Mouse (Mus musculus): ENCODE results near the gene Gif.

Gif gene

GRCm38 (mm10) chr19:11747298-11747697, at the start of gene Gif:
Gif (plus strand) TSS chr19:11747554.
- DNase-seq, result no peak

GRCm38 (mm10) chr19:11698342-11698741, 49.0 kb upstream of the Gif start:
- DNase-seq, result no peak

- DNase-seq, result no peak
These were observed 34.9 kb upstream of the Gif start for GRCm38 (mm10) chr19:11712451-11712850.

DNA sequence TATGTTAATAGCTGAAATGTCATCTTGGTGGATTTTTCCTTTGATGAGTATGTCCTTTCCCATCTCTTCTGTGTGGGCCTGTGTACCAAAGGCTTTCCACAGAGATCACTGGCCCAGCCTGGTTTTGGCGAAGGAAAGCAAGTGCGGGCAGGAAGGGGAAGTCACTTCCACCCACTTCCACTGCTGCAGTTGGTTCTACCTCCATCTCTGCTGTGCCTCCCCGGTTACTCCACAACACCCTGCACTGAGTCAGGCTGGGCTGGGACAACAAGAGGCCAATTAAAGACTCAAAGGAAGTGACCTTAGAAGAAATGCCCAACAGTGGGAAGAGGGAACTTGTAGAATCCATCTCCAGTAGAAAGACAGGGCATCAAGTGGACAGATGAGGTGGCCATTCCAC, 27.3 kb upstream of the Gif start:
- DNase-seq, result no peak

- no peak for DNase-seq
These were observed 23.5 kb upstream of the Gif start for GRCm38 (mm10) chr19:11723870-11724269.

DNA sequence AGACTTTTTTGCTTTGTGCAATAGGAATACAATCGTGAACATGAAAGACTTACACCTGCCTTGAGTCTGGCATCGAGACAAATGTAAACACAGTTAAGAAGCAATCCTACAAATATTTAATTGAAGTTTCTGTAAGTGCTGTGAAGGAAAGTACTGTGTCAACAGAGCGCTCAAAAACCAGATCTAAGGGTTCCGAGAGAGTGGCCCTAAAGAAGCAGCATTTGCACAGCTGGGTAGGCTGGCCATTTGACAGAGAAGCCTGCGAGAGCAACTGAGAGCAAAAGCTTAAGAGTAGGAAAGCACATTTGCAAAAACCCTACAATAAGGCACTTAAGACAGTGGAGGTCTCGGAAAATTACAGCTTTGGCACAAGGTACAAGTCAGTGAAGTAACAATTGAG, 23.1 kb upstream of the Gif start:
- DNase-seq, result no peak

DNA sequence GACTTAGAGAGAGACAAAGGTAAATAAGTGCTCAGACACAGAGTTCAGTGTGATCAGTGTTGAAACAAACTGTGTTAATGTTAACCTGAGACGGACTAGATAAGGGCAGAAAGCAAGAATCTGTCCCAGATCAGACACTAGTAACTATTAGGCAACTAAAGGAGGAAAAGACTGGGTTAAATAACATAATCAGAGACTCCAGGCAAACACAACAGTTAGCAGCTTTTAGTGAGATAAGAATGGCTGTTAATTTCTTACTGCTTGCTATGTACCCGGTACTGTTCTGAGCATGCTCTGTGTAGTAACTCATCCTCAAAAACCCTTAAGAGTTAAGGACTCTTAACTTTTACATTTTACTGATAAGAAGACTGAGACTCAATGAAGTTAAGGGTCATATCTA, 21.4 kb upstream of the Gif start:
- DNase-seq, result no peak

DNA sequence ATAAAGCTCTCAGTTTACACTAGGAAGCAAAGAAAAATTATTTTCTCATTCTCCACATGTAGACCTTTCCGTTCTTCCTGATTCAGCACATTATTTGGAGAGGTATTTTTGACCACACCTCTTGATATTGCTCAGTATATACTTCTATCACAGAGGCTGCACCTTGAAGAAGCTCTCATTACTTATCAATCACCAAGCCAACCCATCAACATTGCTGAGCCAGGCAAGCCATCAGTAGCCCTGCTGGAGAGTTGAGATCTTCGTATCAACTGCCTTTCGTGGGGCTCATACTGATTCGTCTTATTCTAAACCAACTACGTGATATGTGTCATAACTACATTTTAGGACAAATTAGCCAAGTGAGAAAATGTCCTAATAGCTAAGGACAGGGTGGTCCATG, 20.1 kb upstream of the Gif start:
- DNase-seq, result no peak

- no peak for DNase-seq
These were observed 17.1 kb upstream of the Gif start for GRCm38 (mm10) chr19:11730278-11730677.

DNA sequence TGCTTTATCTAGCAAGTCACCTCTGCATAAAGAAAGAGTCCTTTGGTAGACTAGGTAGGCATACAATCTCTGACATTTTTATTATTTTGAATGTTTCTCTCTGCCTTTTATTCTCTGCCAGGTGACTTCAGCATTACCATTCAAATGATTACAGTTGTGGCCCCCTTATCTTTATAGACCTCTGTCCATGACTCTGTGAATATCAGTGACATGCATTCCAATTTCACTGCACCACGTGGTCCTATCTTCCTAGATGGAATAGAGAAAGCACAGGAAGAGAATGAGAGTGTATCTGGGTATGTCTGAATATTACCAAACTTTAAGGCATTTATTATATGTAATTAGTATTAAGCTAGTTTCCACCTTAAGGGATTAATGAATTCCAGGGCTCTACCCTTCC, 10.9 kb upstream of the Gif start:
- DNase-seq, result no peak

- no peak for DNase-seq
These were observed 1.7 kb upstream of the Gif start for GRCm38 (mm10) chr19:11745680-11746079.

GRCm38 (mm10) chr19:11765059-11765458, 17.7 kb downstream of the Gif start:
- no peak for DNase-seq

DNA sequence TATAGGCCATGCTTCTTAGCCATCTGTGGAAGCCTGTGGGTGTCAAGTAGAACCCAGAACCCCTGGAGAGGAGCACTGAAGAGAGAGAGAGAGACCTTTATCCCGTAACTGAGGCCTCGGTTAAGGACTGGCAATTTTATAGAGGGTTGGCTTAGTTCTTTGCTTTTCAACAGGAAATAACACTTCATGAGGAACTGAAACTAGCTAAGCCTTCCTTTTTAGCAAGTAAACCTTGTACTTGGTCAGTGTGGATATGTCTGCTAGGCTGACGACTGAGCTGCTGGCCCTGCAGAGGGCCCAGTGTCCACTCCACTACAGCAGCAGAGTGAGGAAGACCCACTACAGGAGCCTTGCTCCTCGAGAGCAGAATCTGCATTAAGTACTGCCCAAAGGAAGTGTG, 19.1 kb downstream of the Gif start:
- DNase-seq, result no peak

- DNase-seq, result peak; percentile 61
These were observed 20.8 kb downstream of the Gif start for GRCm38 (mm10) chr19:11768163-11768562.

DNA sequence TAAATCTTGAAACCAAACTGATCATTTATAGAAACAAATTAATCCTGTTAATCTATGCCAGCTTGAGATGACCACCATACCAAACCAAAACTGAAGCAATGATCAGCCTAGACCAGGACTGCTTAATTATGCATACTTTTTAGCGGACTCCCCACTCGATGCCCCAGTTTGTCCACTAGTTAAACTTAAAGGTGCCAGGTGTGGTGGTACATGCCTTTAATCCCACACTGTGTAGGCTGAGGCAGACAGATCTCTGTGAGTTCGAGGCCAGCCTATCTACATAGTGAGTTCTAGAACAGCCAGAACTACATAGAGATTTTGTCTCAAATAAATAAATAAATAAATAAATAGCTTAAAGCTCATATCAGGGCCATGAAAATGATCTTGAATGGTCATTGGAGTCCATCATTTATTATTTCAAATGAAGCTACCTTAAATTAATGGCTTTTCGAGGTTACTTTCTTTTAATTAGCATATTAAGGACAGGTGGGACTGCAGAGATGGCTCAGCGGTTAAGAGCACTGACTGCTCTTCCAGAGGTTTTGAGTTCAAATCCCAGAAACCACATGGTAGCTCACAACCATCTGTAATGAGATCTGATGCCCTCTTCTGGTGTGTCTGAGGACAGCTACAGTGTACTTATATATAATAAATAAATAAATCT, 22.0 kb downstream of the Gif start:
- DNase-seq, result no peak

DNA sequence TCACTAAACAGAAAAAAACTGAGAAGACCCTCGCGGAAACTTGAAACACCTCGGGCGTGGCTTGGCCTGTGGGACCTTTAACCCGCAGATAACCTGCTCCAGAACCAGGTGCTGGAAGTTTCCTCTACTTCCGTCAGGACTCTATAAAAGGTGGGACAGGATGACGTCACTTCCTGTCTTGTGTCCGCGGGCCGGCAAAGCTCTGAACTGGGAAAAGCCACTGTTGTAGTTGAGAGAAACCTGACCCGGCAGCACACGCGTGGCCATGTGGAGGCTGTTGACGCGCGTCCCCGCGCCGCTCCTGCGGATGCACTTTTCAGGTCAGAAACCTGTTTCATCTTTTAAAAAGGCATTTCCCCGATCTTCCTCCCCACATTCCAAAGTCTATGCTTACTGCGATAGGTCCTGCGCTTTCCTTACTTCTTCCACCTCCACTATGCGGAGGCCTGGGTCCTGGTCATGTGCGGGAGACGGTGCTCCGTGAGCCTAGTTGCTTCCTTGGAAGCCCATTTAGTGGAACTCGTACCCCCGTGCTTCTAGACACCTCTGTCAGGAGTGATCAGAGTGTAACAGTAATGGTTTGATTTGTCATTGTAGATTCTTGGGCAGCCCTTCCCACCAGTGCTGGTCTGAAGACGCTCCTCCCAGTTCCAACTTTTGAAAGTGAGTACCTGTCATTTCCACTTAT, 23.0 kb downstream of the Gif start, which contains the start of gene Mrpl16:
Gene Mrpl16 (plus strand): TSS at position 187 of the 688 bp plus-strand sequence.
- DNase-seq, result peak; percentile 96

GRCm38 (mm10) chr19:11777191-11777865, 30.0 kb downstream of the Gif start:
- peak; percentile 70 for DNase-seq

DNA sequence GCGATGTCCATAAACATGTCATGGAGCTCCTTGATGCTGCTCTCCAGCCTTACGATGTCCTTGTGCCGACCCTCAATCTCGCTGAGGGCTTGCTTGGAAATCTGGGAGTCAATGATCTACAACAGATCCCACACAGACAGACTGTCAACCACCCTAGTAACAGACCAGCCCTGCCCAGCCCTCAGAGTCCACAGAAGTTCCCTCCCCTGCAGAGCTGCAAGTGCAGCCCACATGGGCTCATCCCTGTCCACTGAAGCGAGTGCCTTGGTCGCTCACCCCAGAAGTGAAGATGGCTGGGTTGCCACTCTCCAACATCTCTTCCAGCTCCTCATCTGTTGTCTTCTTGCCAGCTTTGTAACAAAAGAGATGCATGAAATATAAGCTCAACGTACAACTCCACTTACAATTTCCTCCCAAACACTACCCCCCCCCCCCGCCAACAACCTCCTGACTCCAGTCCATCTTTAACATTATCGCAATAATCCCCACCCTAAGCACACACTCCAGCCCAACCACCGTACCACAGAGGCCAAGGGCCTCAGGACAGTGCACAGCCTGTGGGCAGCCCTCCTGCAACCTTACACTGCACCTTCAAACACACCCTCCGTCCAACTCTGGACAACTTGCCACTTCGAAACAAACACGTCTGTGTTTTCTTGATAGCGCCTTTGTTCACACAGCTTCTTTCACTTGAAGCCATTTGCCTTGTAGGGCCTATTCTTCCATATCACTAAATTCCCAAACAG, 38.2 kb downstream of the Gif start:
- no peak for DNase-seq

DNA sequence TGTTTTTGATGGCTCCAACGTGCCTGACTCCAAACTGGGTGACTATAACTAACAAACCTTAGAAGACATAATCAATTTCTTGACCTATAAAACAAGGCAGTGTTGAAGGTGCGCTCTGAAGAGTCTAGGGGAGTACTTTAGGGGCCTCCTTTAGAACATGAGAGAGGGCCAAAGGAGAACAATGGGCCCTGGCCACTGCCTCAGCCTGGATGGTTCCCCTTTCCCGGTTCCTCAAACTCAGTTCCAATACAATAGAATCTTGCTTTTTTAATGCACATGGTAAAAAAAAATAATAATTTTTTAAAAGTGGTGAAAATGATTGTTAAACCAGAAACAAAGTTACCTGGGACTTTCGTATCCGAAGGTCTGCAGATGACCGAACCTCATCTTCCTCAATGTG, 40.5 kb downstream of the Gif start:
- no peak for DNase-seq

- DNase-seq, result no peak
These were observed 41.5 kb downstream of the Gif start for GRCm38 (mm10) chr19:11788876-11789275.

DNA sequence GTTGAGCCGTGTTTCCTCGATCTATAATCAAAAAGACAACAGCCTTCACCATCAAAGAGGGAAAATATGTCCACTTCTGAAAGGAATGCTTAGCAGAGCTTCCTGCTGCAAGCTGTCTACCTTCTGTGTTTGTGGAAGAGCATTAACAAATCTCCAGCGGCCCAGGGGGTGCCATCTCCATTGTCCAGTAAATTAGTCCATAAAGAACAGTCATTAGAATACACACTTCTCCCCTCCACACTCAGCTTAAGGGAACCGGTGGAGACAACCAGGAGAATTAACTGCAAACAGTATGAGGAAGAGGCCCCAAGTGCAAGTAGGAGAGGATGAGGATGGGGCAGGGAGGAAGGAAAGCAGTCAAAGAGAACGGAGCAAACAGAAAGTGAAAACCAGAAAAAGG, 44.5 kb downstream of the Gif start:
- DNase-seq, result no peak

- no peak for DNase-seq
These were observed 46.5 kb downstream of the Gif start for GRCm38 (mm10) chr19:11793741-11794359.

DNA sequence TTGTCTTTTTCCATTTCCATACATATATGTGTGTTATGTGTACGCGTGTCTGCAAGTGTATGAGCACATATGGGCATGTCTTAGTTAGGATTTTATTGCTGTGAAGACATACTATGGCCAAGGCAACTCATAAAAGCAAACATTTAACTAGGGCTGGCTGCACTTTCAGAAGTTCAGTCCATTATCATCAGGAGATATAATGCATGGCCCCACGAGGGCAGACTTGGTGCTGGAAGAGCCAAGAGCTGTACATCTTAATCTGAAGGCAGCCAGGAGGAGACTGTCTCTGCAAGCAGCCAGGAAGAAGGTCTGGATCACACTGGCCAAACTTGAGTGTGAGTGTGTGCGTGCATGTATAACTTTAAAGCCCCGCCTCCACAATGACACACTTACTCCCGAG, 47.1 kb downstream of the Gif start:
- DNase-seq, result no peak

Measured in retina, postnatal 1 day (tissue).